Mouse (Mus musculus): Measurements from ENCODE around the gene Olfr1089. TPM values are rescaled to one million over a fixed set of nuclear protein-coding genes. Genes with fewer than 3 reads are reported as not detected.

Gene Olfr1089
- total and polyA plus RNA-seq, 3 experiments = not detected

DNA sequence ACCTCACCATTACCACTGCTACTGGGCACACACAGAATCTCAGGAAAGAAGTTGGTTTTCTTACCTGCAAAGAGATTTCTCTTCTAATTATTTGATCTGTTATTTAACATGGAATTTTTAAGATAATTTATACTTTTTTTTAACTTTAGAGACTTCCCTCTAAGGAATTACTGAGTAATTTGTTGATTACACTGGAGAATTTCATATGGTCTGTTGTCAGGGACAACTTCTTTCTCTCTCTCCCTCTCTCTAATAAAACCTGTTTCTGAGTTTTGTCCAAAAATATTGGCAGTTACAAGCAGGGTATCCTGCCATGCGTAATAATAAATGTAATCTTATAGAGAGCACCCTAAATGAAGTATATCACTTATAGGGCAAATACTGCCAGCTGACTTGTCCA lies 25.4 kb upstream of the Olfr1089 start, which contains the start of gene Olfr1090:
Olfr1090 (minus strand) TSS at position 101 of the 400 bp plus-strand sequence.
- dilution Hi-C loops (cut with MboI; ENCODE audit: extremely low pct_ligation_motif_present, extremely low pct_unique_long_range_greater_than_20kb, low sequenced_read_pairs) = no loop called here
- Histone ChIP-seq H3K36me3 (replicated peaks in 1 of 2; ENCODE audit: control insufficient read depth in 1 of 2, insufficient read depth in 1 of 2, low read length in 1 of 2) (no peaks in the 10 kb centered on the region), H3K27me3 (replicated peaks) (no peaks in the 10 kb centered on the region), H3K9me3 (replicated peaks; ENCODE audit: low read length) (peaks cover 12% of the 10 kb centered on the region), H3K79me2 (replicated peaks; ENCODE audit: control insufficient read depth, extremely low read depth, insufficient read depth, poor library complexity, severe bottlenecking) (no peaks in the 10 kb centered on the region), H3K27ac (ENCODE audit: insufficient read depth, low read depth) (no peak within 1 kb of the TSS), H3K4me3 (replicated peaks in 1 of 3; ENCODE audit: low read depth in 2 of 3, low read length in 2 of 3, poor library complexity in 1 of 3) (no peak within 1 kb of the TSS), H3K4me2 (ENCODE audit: insufficient read depth, low read depth, poor library complexity, severe bottlenecking) (no peak within 1 kb of the TSS), H3K4me1 (ENCODE audit: control insufficient read depth in 1 of 2, insufficient read depth in 2 of 2) (no peaks in the 10 kb centered on the region), H3K9ac (ENCODE audit: insufficient read depth, low read depth) (no peak within 1 kb of the TSS)
- DNase-seq (ENCODE audit: extremely low read depth) = no peak
- TF ChIP-seq PAX5 (IDR thresholded peaks at IDR 0.05; ENCODE audit: low read length) (no peak), RAD21 (IDR thresholded peaks at IDR 0.05; ENCODE audit: low read depth, low read length) (no peak), TBP (conservative IDR thresholded peaks at IDR 0.05; ENCODE audit: low read depth, low read length) (no peak), ETS1 (conservative IDR thresholded peaks at IDR 0.05; ENCODE audit: low read depth, low read length) (no peak)
- in situ Hi-C loops (cut with MboI; ENCODE audit: low pct_ligation_motif_present, low pct_unique_long_range_greater_than_20kb, low sequenced_read_pairs) = no loop called here

DNA sequence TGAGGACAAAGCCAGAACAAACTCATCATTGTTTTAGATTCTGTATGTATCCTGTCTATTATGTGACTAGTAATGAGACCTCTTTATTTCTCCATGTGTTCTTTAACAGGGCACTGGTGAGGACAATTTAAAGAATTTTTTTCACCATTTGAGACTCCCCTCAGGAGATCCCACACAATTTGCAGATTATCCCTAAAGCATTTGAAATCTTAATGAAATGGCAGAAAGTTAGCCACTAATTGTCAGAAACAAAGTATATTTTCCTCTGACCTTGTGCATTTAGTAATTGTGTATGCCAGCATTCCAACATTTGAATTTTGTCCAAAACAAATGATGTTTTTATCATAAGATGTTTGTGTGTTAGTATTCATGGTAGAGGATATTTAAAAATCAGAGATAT lies 35.2 kb downstream of the Olfr1089 start, which contains the start of gene Olfr1087:
Olfr1087 (minus strand) TSS at position 101 of the 400 bp plus-strand sequence.
- H3K9me3 ChIP-seq (replicated peaks; ENCODE audit: low read length) = peaks cover 15% of the 10 kb centered on the region
- DNase-seq (ENCODE audit: extremely low read depth) = no peak
- no peaks in the 10 kb centered on the region for H3K27me3 ChIP-seq (replicated peaks)
- no peak within 1 kb of the TSS for H3K27ac ChIP-seq (ENCODE audit: insufficient read depth, low read depth)
- no peaks in the 10 kb centered on the region for H3K4me1 ChIP-seq (ENCODE audit: control insufficient read depth in 1 of 2, insufficient read depth in 2 of 2)
- in situ Hi-C loops (cut with MboI; ENCODE audit: low pct_ligation_motif_present, low pct_unique_long_range_greater_than_20kb, low sequenced_read_pairs) = no loop called here
- H3K9ac ChIP-seq (ENCODE audit: insufficient read depth, low read depth) = no peak within 1 kb of the TSS
- no peaks in the 10 kb centered on the region for H3K36me3 ChIP-seq (replicated peaks in 1 of 2; ENCODE audit: control insufficient read depth in 1 of 2, insufficient read depth in 1 of 2, low read length in 1 of 2)
- H3K79me2 ChIP-seq (replicated peaks; ENCODE audit: control insufficient read depth, extremely low read depth, insufficient read depth, poor library complexity, severe bottlenecking) = no peaks in the 10 kb centered on the region
- no peak for TF ChIP-seq MAFK (IDR thresholded peaks at IDR 0.05; ENCODE audit: insufficient replicate concordance, low read length)
- no peak for TF ChIP-seq CTCF (conservative IDR thresholded peaks at IDR 0.05 in 1 of 2, IDR thresholded peaks at IDR 0.05 in 1 of 2; ENCODE audit: low read depth in 2 of 2, low read length in 2 of 2)
- no peak for TF ChIP-seq CHD1 (IDR thresholded peaks at IDR 0.05; ENCODE audit: low read depth, low read length)
- no peak for TF ChIP-seq NELFE (IDR thresholded peaks at IDR 0.05; ENCODE audit: low read depth, low read length)
- no peak for TF ChIP-seq JUN (IDR thresholded peaks at IDR 0.05; ENCODE audit: insufficient read depth, low read depth, low read length)
- TF ChIP-seq BHLHE40 (IDR thresholded peaks at IDR 0.05; ENCODE audit: low read depth, low read length) = no peak
- no peak for TF ChIP-seq ELF1 (IDR thresholded peaks at IDR 0.05; ENCODE audit: low read depth, low read length)
- no peak for TF ChIP-seq POLR2AphosphoS2 (IDR thresholded peaks at IDR 0.05; ENCODE audit: low read depth, low read length)
- TF ChIP-seq IRF4 (IDR thresholded peaks at IDR 0.05; ENCODE audit: low read depth, low read length) = no peak
- TF ChIP-seq SIN3A (IDR thresholded peaks at IDR 0.05; ENCODE audit: low read length) = no peak
- TF ChIP-seq PAX5 (IDR thresholded peaks at IDR 0.05; ENCODE audit: low read length) = no peak
- TF ChIP-seq GABPA (IDR thresholded peaks at IDR 0.05; ENCODE audit: insufficient replicate concordance, low read depth, low read length) = no peak
- no peak within 1 kb of the TSS for H3K4me2 ChIP-seq (ENCODE audit: insufficient read depth, low read depth, poor library complexity, severe bottlenecking)
- dilution Hi-C loops (cut with MboI; ENCODE audit: extremely low pct_ligation_motif_present, extremely low pct_unique_long_range_greater_than_20kb, low sequenced_read_pairs) = no loop called here
- H3K4me3 ChIP-seq (replicated peaks in 1 of 3; ENCODE audit: low read depth in 2 of 3, low read length in 2 of 3, poor library complexity in 1 of 3) = no peak within 1 kb of the TSS

Other genes with a start within 250 kb of the Olfr1089 start
- gene Olfr228, start 246.3 kb downstream of the Olfr1089 start, total RNA-seq (2012; rRNA removed) = not detected in 2 replicates
- gene Olfr228, start 246.3 kb downstream of the Olfr1089 start, total RNA-seq (2014; rRNA removed) = not detected in 2 replicates
- gene Olfr228, start 246.3 kb downstream of the Olfr1089 start, polyA plus RNA-seq (2012; ENCODE audit: insufficient read length, low read depth) = not detected in 2 replicates
- gene Olfr1076, start 225.2 kb downstream of the Olfr1089 start, total RNA-seq (2012; rRNA removed) = not detected in 2 replicates
- gene Olfr1076, start 225.2 kb downstream of the Olfr1089 start, total RNA-seq (2014; rRNA removed) = not detected in 2 replicates
- not detected in 2 replicates for gene Olfr1076, start 225.2 kb downstream of the Olfr1089 start, polyA plus RNA-seq (2012; ENCODE audit: insufficient read length, low read depth)
- not detected in 2 replicates for gene Olfr1079, start 191.2 kb downstream of the Olfr1089 start, total RNA-seq (2012; rRNA removed)
- not detected in 2 replicates for gene Olfr1079, start 191.2 kb downstream of the Olfr1089 start, total RNA-seq (2014; rRNA removed)
- not detected in 2 replicates for gene Olfr1079, start 191.2 kb downstream of the Olfr1089 start, polyA plus RNA-seq (2012; ENCODE audit: insufficient read length, low read depth)
- not detected in 2 replicates for gene Olfr1080, start 175.5 kb downstream of the Olfr1089 start, total RNA-seq (2012; rRNA removed)
- not detected in 2 replicates for gene Olfr1080, start 175.5 kb downstream of the Olfr1089 start, total RNA-seq (2014; rRNA removed)
- not detected in 2 replicates for gene Olfr1080, start 175.5 kb downstream of the Olfr1089 start, polyA plus RNA-seq (2012; ENCODE audit: insufficient read length, low read depth)
- gene Olfr1082, start 134.7 kb downstream of the Olfr1089 start, total RNA-seq (2012; rRNA removed) = not detected in 2 replicates
- gene Olfr1082, start 134.7 kb downstream of the Olfr1089 start, total RNA-seq (2014; rRNA removed) = not detected in 2 replicates
- not detected in 2 replicates for gene Olfr1082, start 134.7 kb downstream of the Olfr1089 start, polyA plus RNA-seq (2012; ENCODE audit: insufficient read length, low read depth)
- not detected in 2 replicates for gene Olfr1084, start 94.0 kb downstream of the Olfr1089 start, total RNA-seq (2012; rRNA removed)
- gene Olfr1084, start 94.0 kb downstream of the Olfr1089 start, total RNA-seq (2014; rRNA removed) = not detected in 2 replicates
- gene Olfr1084, start 94.0 kb downstream of the Olfr1089 start, polyA plus RNA-seq (2012; ENCODE audit: insufficient read length, low read depth) = not detected in 2 replicates
- gene Olfr1085, start 71.7 kb downstream of the Olfr1089 start, total RNA-seq (2012; rRNA removed) = not detected in 2 replicates
- gene Olfr1085, start 71.7 kb downstream of the Olfr1089 start, total RNA-seq (2014; rRNA removed) = not detected in 2 replicates
- not detected in 2 replicates for gene Olfr1085, start 71.7 kb downstream of the Olfr1089 start, polyA plus RNA-seq (2012; ENCODE audit: insufficient read length, low read depth)
- gene Olfr1086, start 53.6 kb downstream of the Olfr1089 start, total RNA-seq (2012; rRNA removed) = not detected in 2 replicates
- not detected in 2 replicates for gene Olfr1086, start 53.6 kb downstream of the Olfr1089 start, total RNA-seq (2014; rRNA removed)
- not detected in 2 replicates for gene Olfr1086, start 53.6 kb downstream of the Olfr1089 start, polyA plus RNA-seq (2012; ENCODE audit: insufficient read length, low read depth)
- gene Olfr1087, start 35.3 kb downstream of the Olfr1089 start, total RNA-seq (2012; rRNA removed) = not detected in 2 replicates
- not detected in 2 replicates for gene Olfr1087, start 35.3 kb downstream of the Olfr1089 start, total RNA-seq (2014; rRNA removed)
- gene Olfr1087, start 35.3 kb downstream of the Olfr1089 start, polyA plus RNA-seq (2012; ENCODE audit: insufficient read length, low read depth) = not detected in 2 replicates
- gene Olfr1090, start 25.3 kb upstream of the Olfr1089 start, total RNA-seq (2012; rRNA removed) = not detected in 2 replicates
- gene Olfr1090, start 25.3 kb upstream of the Olfr1089 start, total RNA-seq (2014; rRNA removed) = not detected in 2 replicates
- not detected in 2 replicates for gene Olfr1090, start 25.3 kb upstream of the Olfr1089 start, polyA plus RNA-seq (2012; ENCODE audit: insufficient read length, low read depth)
- gene Olfr1093, start 48.8 kb upstream of the Olfr1089 start, total RNA-seq (2012; rRNA removed) = not detected in 2 replicates
- gene Olfr1093, start 48.8 kb upstream of the Olfr1089 start, total RNA-seq (2014; rRNA removed) = not detected in 2 replicates
- not detected in 2 replicates for gene Olfr1093, start 48.8 kb upstream of the Olfr1089 start, polyA plus RNA-seq (2012; ENCODE audit: insufficient read length, low read depth)
- gene Olfr141, start 76.3 kb upstream of the Olfr1089 start, total RNA-seq (2012; rRNA removed) = not detected in 2 replicates
- gene Olfr141, start 76.3 kb upstream of the Olfr1089 start, total RNA-seq (2014; rRNA removed) = not detected in 2 replicates
- not detected in 2 replicates for gene Olfr141, start 76.3 kb upstream of the Olfr1089 start, polyA plus RNA-seq (2012; ENCODE audit: insufficient read length, low read depth)
- gene Olfr1094, start 91.0 kb upstream of the Olfr1089 start, total RNA-seq (2012; rRNA removed) = not detected in 2 replicates
- gene Olfr1094, start 91.0 kb upstream of the Olfr1089 start, total RNA-seq (2014; rRNA removed) = not detected in 2 replicates
- gene Olfr1094, start 91.0 kb upstream of the Olfr1089 start, polyA plus RNA-seq (2012; ENCODE audit: insufficient read length, low read depth) = not detected in 2 replicates
- gene Olfr1095, start 118.0 kb upstream of the Olfr1089 start, total RNA-seq (2012; rRNA removed) = not detected in 2 replicates
- not detected in 2 replicates for gene Olfr1095, start 118.0 kb upstream of the Olfr1089 start, total RNA-seq (2014; rRNA removed)
- not detected in 2 replicates for gene Olfr1095, start 118.0 kb upstream of the Olfr1089 start, polyA plus RNA-seq (2012; ENCODE audit: insufficient read length, low read depth)
- gene Gm13723, start 141.1 kb upstream of the Olfr1089 start, total RNA-seq (2012; rRNA removed) = not detected in 2 replicates
- gene Gm13723, start 141.1 kb upstream of the Olfr1089 start, total RNA-seq (2014; rRNA removed) = not detected in 2 replicates
- gene Gm13723, start 141.1 kb upstream of the Olfr1089 start, polyA plus RNA-seq (2012; ENCODE audit: insufficient read length, low read depth) = not detected in 2 replicates
- not detected in 2 replicates for gene Olfr1097, start 158.5 kb upstream of the Olfr1089 start, total RNA-seq (2012; rRNA removed)
- gene Olfr1097, start 158.5 kb upstream of the Olfr1089 start, total RNA-seq (2014; rRNA removed) = not detected in 2 replicates
- gene Olfr1097, start 158.5 kb upstream of the Olfr1089 start, polyA plus RNA-seq (2012; ENCODE audit: insufficient read length, low read depth) = not detected in 2 replicates
- not detected in 2 replicates for gene Olfr1098, start 190.8 kb upstream of the Olfr1089 start, total RNA-seq (2012; rRNA removed)
- not detected in 2 replicates for gene Olfr1098, start 190.8 kb upstream of the Olfr1089 start, total RNA-seq (2014; rRNA removed)
- gene Olfr1098, start 190.8 kb upstream of the Olfr1089 start, polyA plus RNA-seq (2012; ENCODE audit: insufficient read length, low read depth) = not detected in 2 replicates
- gene Olfr1099, start 227.0 kb upstream of the Olfr1089 start, total RNA-seq (2012; rRNA removed) = not detected in 2 replicates
- gene Olfr1099, start 227.0 kb upstream of the Olfr1089 start, total RNA-seq (2014; rRNA removed) = not detected in 2 replicates
- not detected in 2 replicates for gene Olfr1099, start 227.0 kb upstream of the Olfr1089 start, polyA plus RNA-seq (2012; ENCODE audit: insufficient read length, low read depth)
- not detected in 2 replicates for gene Olfr1100, start 246.3 kb upstream of the Olfr1089 start, total RNA-seq (2012; rRNA removed)
- not detected in 2 replicates for gene Olfr1100, start 246.3 kb upstream of the Olfr1089 start, total RNA-seq (2014; rRNA removed)
- gene Olfr1100, start 246.3 kb upstream of the Olfr1089 start, polyA plus RNA-seq (2012; ENCODE audit: insufficient read length, low read depth) = not detected in 2 replicates